Mouse (Mus musculus) bone marrow, adult 2 months (tissue): ENCODE data around the gene Mrps36.

ENCODE experiments used
- CTCF ChIP-seq: fragments of 200-500 bp; IDR thresholded peaks from 2 replicates; pipeline ENCODE4 v1.5.1; 2011; ENCODE audit warnings: low read length, control low read depth; ENCODE audit not compliant: control insufficient read depth, insufficient read depth
- POLR2A ChIP-seq: fragments of 200-500 bp; IDR thresholded peaks from 2 replicates; pipeline ENCODE4 v1.6.1; 2011; ENCODE audit warnings: low read depth, mild to moderate bottlenecking, control low read depth, low read length, borderline replicate concordance; ENCODE audit not compliant: control insufficient read depth

DNA sequence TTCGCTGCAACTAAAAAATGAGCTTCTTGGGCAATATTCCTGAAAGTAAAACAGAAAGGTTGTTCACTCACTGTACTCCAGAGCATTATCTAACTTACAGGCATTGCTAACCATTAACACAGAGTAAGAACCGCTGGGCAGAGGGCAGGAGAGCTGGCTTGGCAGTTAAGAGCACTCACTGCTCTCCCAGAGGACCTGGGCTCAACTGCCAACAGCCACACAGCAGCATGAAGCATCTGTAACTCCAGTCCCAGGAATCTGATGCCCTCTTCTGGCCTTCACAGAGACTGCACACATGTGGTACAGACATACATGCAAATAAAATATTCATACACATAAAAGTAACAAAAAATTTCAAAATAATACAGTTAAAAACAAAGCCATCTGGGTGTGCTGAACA lies 41.0 kb downstream of the Mrps36 start:
- TF ChIP-seq CTCF (peak; percentile 15; the same call in 1 of the 2 replicates), POLR2A (no peak)
